Mouse (Mus musculus): ENCODE measurements at regions not wholly inside any gene's neighbourhood (a gene's known extent, or its start where the extent isn't known, plus 50 kb on each side); places are given as distances from the start of the nearest gene placed in this dataset.
A peak's percentile ranks its signal among the peaks of the same experiment; 100 is the strongest.
"Not testable (repeated sequence)": the region's sequence is repeated elsewhere in the genome, so short reads cannot be mapped to it uniquely, and the experiment has no call there.

DNA sequence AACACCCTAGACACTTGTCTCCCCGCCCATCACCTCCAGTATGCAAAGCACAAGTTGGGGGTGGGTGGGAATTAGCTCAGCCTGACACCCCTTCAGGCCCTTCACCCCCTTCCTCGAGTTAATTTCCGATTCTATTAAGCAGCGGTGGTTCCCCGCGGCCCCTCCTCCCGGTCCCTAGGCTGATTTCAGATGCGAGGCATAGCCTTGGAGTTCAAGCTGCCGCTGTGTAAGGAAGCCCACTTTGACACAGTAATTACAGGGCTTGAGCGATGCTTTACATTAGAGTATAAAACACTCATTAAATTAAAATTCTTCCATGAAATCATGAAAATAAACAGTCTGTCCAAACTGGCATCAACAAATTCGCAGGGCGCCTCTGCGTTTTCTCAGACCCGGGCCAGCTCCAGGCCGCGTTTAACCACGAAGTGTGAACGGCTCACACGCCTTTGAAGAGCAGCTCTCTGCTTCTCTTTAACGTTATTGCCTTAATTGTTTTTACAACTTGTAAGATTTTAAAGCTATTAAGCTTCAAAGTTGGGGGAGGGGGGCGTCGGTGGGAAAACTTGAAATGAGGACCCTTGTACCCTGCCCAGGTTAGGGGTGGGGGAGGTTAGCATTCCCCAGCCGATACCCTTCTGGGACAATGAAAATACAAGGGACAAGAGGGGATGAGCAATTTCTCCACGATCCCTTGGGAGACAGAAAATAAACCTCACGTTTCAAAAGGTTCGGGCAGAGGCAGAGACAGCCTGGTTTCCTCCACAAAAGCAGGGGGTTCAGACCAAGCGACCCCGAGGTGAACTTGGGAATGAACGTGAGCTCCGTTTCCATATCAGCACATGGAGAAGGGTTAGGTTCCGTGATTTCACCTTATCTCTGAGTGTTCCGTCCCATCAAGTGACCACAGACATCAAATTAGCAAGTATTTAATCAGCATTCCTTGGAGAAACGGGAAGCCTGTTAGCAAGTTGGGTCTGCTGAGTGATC is 114.4 kb downstream of the Dicer1 start:
- DNase-seq (ENCODE audit: extremely low spot score, low read depth, low spot score) = no peak

DNA sequence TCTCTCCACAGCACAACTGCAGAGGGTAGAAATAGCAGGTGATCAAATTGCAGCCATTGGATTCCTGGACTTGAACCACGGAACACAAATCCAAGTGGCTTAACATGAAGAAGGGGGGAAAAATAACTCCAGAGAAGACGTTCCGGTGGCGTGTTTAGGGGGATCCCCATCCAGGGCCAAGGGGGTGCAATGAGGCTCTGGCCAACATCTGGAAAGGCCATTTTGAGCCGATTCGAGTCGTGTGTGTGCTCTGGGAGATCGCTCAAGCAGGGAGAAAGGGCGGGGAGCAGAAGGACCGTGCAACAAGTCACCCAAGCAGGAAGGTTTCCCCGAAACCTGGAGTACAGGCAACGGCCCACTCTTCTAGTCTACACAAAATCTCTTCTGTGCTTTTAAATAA is 115.3 kb downstream of the Dicer1 start:
- no peak for DNase-seq (ENCODE audit: extremely low spot score, low read depth, low spot score)

DNA sequence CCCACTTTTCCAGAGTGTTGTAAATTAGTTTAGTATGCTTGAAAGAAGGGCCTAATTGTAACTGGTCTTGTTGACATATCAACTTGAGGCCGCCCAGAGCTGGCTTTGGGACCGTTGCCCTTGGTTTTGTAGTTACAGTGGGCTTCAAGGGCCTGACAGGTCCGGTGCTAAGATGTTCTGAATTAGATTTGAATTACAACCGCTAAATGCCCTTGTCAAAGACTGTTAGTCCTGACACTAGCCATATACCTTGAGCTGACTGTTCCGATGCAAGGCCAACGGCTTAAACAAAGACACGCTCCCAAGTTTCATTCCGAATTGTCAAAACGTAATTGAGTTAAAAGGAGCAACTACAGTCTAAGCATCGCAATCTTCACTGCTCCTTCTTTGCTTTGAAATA is 116.9 kb downstream of the Dicer1 start:
- DNase-seq (ENCODE audit: extremely low spot score, low read depth, low spot score) = peak; percentile 98

DNA sequence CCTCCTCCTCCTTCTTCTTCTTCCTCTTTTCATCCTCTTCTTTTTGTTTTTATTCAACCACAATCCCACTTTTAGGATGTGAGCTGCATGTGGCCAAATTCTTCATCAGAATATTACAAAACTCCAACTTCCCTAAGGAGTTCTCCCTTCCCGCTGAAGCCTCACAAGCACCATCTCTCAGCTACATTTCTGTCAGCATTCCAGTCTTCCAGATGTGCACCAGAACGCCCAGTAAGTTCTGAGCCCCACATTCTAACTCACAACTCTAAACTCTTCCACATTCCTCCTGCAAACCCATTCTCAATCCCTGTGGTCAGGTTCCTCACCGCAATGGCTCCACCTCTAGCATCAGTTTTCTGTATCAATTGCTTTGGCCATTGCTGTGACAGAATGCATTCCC is 121.2 kb downstream of the Dicer1 start:
- no peak for DNase-seq (ENCODE audit: extremely low spot score, low read depth, low spot score)

DNA sequence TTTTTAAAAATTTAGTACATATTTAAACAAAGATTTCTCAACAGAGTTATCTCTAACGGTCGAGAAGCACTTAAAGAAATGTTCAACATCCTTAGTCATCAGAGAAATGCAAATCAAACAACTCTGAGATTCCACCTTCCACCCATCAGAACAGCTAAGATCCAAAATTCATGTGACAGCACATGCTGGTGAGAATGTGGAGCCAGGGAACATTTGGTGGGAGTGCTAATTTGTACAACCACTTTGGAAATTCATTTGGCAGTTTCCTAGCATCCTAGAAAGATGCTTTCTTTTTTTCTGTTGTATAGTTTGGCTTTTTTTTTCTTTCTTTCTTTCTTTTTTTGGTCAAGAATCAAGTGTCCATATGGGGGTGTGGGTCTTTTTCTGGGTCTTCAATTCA is 122.3 kb downstream of the Dicer1 start:
- no peak for DNase-seq (ENCODE audit: extremely low spot score, low read depth, low spot score)

DNA sequence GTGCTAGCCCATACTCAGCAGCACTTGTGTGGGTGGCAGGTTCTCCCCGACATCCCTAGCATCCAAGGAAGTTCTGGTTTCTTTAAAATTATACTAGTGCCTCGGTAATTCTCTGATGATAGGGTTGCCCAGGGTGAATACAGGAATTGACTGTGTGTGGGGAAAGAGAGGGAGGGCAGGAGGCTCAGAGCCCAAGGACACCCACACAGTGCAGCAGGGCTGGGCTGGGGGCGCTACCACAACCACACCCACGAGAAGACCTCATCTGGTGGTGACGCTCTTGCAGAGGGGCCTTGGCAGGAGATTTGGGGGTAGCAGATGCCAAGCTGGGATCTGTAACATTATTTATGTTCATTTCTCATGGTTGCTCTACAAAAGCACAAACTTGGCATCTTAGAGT is 125.7 kb downstream of the Dicer1 start:
- no peak for DNase-seq (ENCODE audit: extremely low spot score, low read depth, low spot score)

DNA sequence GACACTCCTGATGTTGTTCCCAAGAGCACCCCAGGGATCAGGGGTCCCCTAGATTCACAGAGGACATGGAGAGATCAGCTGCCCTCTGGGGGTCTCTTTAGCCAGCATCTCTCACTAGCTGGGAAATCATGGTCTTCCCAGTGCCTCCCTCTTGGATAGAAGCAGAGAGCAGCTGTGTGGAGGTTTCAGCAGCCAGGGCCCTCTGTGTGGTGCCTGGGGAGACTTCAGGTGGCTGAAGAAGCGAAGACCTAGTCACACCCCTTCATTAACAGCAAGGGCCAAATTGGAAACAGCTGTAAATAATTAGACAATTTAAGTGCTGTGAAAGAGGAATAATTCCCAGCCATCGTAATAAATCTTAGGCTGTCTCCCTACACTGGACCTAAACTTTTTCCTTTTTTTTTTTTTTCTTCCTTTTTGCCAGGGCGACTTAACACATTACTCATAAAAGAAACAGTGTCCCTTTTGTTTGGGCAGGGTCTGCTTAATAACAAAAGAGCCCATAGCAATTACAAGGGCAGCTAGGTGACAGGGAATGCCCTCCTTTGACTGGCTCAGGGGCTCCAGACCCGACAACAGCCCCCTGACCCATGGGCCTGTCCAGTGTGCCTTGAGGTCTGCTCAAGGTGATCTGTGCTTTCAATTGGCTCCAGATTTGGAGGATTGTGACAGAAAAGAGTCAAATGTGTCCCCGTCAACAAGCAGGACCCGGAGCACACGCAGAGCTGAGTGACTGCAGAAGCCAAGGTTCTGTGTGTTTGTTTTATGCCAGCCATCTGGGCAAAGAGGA is 127.7 kb downstream of the Dicer1 start:
- no peak for DNase-seq (ENCODE audit: extremely low spot score, low read depth, low spot score)

DNA sequence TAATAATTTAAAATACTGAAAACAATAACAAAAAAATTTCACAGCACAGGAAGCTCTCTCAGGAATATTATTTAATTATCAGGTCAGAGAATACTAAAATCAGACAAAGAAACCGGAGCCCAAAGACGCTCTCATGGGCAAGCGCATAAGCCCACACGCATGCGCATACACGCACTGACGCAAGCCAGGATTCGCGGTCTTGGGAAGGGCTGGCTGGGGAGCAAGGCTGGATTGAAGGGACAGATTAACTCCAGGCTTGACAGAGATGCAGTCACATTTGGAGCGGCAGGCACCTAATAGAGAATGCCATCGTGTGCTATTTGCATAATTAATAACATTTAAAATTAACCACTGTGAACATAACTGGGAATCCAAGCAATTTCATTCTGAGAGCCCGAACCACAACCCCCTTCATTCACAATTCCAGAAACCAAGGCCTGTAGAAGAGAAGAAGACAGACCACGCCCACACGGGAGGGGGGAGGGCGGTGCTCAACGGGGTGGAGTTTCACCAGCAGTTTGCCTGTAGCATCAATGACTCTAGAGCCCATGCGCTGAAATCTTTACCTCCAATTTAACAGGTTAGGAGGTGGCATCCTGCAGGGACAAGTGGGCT is 134.5 kb downstream of the Dicer1 start:
- no peak for DNase-seq (ENCODE audit: extremely low spot score, low read depth, low spot score)

DNA sequence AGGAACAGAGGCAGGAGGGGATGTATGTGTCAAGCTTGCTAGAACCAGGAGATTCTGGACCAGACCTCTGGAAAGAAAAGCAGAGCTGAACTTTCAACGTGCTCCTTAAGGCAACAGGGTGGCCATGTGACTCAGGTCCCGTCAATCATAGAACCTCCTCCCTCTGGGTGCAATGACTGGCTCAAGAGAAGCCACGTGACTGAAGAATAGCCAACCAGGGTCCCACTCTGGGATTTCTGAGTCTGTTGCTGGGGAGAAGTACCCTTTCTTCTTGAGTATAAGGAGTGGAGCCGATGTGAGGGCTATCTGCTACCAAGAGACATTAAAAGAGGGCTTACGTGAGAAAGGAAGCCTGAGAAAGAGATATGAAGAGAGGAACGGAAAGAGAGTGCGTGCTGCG is 137.5 kb downstream of the Dicer1 start:
- DNase-seq (ENCODE audit: extremely low spot score, low read depth, low spot score) = no peak

DNA sequence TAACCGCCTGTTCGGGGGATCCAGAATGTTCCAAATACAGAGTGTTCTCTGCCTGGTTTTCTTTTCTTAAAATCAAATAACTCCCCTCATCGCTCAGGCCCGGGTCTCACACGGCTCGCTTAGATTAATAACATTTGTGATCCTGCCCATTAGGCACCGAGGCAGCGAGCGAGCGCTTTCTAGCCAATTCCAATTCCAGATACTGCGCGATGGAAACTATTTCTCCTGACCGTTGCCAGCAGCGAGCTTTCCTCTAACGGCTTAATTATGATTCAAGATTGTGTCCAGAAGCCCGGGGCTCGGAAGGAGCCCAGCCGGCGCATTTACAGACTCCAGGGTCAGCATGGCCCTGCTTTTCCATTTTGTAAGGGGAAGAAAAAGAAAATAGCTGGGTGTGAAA is 136.6 kb upstream of the Gsc start:
- no peak for DNase-seq (ENCODE audit: extremely low spot score, low read depth, low spot score)

DNA sequence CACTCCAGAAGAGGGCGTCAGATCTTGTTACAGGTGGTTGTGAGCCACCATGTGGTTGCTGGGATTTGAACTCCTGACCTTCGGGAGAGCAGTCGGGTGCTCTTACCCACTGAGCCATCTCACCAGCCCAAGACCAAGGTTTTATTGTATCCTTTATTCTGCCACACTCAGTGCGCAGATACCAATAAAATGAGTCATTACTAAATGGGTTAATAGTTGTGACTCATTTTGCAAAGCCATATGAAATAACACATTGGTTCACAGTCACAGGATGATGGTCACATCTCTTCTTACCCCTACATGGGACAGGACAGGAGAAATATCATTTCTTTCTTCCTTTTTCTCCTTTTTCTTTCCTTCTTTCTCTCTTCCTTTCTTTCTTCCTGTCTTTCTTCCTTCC is 135.8 kb upstream of the Gsc start:
- DNase-seq (ENCODE audit: extremely low spot score, low read depth, low spot score) = not testable (repeated sequence)

DNA sequence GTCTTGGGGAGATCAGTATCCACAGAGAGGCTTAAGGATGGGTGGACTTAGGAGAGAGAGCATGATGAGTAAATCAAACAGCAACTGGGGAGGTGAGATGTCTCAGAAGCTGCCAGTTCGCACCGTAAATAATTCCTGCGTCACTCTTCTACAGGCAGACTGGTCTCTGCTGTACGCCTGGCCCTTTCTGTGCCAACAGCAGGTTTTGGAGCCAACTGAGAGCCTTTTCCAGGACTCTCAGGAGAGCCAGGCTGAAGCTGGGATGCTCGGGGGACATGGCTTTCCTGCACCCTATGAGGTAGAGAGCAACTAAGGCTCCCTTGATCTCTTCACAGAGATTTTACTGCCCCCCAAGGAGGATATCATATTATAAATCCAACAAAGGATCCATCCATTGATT is 134.3 kb upstream of the Gsc start:
- DNase-seq (ENCODE audit: extremely low spot score, low read depth, low spot score) = no peak

DNA sequence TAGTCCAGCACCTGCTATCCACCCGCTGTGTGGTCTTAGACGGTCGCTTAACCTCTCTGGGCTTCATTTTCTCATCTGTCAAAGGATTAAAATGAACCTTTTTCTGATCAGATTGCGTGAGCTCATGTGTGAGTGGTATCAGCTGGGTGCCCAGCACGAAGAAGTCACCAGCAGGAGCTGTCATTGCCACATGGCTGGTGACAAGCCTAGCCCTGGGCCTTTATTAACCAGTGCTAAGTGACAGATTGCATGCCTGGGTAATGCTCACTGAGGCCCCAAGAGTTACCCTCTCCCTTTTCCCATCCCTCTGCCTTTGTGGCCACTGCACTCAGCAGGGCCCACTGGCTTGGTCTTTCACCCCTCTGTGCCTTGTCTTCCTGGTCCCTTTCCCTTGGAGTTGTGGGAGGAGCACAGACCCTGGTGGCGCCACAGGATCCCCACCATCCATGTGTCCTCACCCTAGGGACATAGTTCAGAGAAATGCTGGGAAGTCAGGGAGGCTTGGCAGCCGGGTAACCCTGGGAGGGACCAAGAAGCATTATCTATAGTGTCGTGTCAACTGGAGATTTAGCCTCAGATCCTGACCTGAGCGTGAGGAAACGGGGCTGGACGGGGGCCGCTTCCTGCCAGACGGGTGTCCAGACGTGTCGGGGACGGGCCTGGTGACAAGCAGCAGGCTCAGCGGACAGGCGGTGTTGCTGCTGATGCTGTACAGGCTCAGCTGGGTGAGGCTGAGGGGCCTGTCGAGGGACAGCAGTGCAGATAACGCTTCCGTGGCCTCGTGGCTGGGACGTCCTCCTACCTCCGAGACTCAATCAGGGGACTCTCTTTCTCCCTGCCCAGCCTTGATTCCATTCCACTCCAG is 132.6 kb upstream of the Gsc start:
- DNase-seq (ENCODE audit: extremely low spot score, low read depth, low spot score) = no peak

DNA sequence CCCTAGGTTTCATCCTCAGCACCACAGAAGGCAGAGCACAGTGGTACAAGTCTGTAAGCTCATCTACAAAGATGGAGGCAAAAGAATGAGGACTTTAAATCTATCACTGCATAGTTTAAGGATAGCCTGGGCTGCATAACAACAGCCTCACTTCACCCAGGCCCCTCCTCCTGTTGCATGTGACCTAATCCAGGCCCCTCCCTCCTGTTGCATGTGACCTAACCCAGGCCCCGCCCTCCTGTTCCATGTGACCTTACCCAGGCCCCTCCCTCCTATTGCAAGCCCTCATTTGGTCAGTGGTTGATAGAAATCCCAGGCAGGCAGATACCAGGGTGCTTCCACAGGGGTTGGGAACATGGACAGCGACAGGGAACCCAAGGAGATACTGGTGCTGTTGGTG is 124.9 kb upstream of the Gsc start:
- DNase-seq (ENCODE audit: extremely low spot score, low read depth, low spot score) = no peak

DNA sequence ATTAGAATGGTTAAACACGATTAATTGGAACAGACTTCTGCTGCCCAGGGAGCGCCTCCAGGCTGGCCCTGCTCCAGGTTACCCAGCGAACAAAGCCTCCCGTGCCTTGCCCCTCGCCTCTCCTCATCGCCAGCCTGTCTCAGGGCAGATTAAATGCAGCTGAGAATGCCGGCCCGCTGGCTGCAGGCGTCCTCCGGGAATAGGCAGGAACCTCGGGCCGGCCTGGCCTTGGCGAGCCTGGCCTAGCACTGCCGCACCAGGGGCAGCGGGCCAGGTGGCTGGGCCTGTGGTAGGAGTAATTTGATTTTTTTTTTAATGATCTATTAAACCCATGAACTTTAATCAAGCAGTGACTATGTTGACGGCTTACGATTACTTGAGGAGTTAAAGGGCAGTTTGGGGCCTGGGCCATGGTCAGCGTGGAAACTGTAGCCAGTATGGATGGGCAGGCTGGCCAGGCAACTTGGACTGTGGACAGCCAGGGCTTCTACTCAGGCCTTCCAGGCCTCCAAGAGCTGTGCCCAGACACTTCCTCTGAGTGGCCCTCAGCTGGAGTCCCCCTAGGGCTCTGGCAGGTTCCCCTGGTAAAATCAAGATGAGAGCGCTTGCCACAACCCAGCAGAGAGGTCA is 120.5 kb upstream of the Gsc start:
- DNase-seq (ENCODE audit: extremely low spot score, low read depth, low spot score) = peak; percentile 67

DNA sequence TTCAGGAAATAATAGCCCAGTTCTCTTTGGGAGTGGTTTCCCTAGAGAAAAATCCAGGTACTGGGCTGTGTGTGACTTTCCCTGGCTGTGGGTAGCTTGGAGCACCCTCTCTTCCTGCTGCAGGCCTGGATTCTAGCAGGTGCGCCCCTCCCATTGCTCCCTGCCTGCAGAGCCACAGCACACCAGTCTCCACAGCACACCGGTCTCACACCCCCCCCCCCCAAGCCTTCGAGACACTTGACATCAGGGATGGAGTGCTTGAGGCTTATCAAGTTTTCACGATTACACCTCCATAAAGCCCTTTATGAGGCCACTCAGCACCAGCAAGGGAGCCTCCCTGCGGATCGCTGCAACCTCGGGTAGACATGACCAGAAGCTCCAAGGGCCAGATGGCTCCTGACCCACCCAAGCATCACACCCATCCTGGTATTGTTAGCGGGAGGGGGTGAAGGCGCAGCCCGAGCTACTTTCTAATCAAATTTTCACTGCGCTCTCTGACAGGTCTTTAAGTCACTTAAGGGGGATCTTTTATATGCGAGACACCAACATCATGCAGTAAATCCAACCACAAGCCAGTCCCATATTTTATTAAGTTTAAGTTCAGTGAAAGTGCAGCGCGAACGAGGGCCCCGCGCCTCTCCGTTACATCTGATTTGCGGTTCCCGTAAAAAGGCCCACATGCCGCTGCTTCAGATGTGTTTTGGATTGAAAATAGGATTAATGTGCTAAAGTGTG is 119.8 kb upstream of the Gsc start:
- no peak for DNase-seq (ENCODE audit: extremely low spot score, low read depth, low spot score)

DNA sequence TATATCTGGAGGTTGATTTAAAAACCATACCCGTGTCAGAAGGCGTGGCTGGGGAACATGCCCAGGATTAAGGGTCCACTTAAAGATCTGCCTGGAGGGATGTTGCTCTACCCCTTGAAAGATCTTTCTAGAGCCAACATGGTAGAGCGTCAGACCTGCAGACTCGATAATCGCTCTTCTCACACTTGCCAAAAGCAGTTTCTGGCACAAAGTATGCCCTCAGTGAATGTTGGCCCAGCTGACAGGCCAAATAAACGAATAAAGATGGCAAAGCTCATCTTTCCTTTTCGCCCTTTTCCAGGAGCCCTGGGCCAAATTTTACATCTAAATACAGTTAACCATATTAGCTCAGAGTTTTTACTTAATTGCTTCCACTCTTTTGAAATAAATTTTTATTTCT is 118.4 kb upstream of the Gsc start:
- no peak for DNase-seq (ENCODE audit: extremely low spot score, low read depth, low spot score)

DNA sequence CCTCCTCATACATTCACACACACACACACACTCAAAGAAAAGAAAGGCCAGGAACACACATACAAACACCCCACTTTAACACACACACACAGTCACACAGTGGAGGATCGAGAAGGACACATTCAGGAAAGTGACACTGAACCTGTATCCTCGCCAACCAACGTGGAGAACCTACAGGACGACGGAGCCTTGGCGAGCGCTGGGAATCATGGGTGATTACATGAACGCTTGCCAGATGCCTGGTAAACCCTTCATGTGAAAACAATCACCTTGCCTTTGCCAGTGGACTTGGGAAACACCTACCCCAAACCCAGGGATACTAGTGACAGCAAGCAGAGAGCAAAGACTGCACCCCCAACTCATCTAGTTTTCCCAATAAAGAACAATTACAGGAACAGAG is 117.2 kb upstream of the Gsc start:
- no peak for DNase-seq (ENCODE audit: extremely low spot score, low read depth, low spot score)

DNA sequence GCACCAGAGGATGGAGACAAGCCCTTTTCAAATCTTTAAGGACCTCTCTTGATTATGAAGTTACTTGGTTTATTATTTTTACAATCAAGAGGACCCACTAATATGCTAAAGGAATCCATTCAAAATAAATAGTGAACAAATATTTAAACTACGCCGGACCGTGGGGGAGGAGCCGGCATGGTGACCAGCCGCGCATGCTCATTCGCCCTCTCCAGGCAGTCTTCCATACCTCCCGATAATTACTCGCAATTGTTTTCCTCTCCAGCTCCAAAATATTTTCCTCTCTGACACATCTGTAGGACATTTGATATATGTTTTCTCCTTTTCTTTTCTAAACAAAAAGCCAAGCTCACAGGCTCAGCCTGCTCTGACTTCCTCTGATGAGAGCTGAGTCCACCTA is 111.3 kb upstream of the Gsc start:
- no peak for DNase-seq (ENCODE audit: extremely low spot score, low read depth, low spot score)

DNA sequence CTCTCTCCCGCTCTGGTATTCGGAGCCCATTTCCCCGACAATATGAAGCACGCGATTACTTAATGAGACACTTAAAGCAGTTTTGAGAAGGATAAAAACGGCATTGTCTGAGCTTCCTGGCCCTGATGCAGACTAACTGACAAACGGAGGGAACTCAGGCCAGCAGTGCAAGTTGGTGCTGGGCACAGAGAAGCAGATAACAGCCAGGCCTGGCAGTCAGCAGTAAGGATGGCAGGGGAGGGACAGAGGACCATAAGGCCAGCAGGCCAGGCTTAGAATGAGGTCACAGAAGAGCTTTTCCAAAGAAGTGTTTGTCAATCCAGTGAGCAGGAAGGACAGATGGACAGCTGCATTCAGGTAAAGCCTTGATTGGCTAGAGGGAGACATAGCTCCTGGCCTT is 107.7 kb upstream of the Gsc start:
- DNase-seq (ENCODE audit: extremely low spot score, low read depth, low spot score) = no peak
